In the genomic region with DNA sequence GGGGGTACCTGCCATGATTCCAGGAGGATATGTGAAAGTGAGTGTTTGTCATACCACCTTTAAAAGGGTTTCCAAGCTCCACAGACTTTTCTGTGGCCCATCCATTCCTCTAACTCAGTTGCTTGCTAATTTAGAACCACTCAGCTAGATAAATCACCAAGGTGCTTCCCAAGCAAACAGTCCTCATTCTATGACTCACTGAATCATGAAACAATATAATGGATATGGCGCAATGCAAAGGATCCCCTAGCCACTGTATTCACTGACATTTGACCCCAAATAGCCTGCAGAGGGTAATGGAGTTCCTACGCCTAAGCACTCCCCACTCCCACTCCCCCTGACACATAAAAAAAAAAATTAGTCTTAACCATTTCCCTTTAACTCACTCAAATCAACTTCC, we compare ENCODE assay signal across 20 mouse cellular contexts.
DNase-seq lines count a peak whose midpoint lies in the region; ATAC-seq lines count a peak whose summit lies in the region.
"Had no signal": no experiment of that assay in that cellular context is flagged by ENCODE, and none has a peak within 500 bp of the region (broad histone marks: within the 10 kb centered on the region; RNA-seq: fewer than 3 reads in every experiment).

No protein-coding gene starts in this region.

- H3K9ac ChIP-seq in heart, embryonic 11.5 days (ENCODE audit: low read depth, low read length) = no peak overlapping the region
- H3K9ac ChIP-seq in kidney, embryonic 15.5 days = no peak overlapping the region
- H3K9ac ChIP-seq: embryonic facial prominence, embryonic 12.5 days; forebrain, embryonic 13.5 days; forebrain, embryonic 15.5 days; forebrain, postnatal 0 days had no signal

- no peaks in the 10 kb centered on the region for H3K36me3 ChIP-seq in heart, embryonic 11.5 days (ENCODE audit: control insufficient read depth, insufficient read depth, low read length)
- H3K36me3 ChIP-seq in kidney, embryonic 15.5 days = no peaks in the 10 kb centered on the region
- H3K36me3 ChIP-seq: embryonic facial prominence, embryonic 10.5 days; embryonic facial prominence, embryonic 12.5 days; forebrain, embryonic 15.5 days had no signal

- no peak overlapping the region for H3K27ac ChIP-seq in heart, embryonic 11.5 days (ENCODE audit: low read depth, low read length)
- H3K27ac ChIP-seq in kidney, embryonic 15.5 days = no peak overlapping the region
- H3K27ac ChIP-seq: embryonic facial prominence, embryonic 10.5 days; embryonic facial prominence, embryonic 12.5 days; forebrain, embryonic 13.5 days; forebrain, embryonic 15.5 days had no signal

- no peak overlapping the region for H3K4me2 ChIP-seq in heart, embryonic 11.5 days
- H3K4me2 ChIP-seq in kidney, embryonic 15.5 days = no peak overlapping the region
- H3K4me2 ChIP-seq: embryonic facial prominence, embryonic 12.5 days; forebrain, embryonic 13.5 days; forebrain, embryonic 15.5 days had no signal

- no peaks in the 10 kb centered on the region for H3K4me1 ChIP-seq in heart, embryonic 11.5 days (ENCODE audit: control insufficient read depth, insufficient read depth, low read length)
- H3K4me1 ChIP-seq in kidney, embryonic 15.5 days = 0 out of 2 replicates have a peak, but pooled peaks cover 2% of the 10 kb centered on the region
- H3K4me1 ChIP-seq: embryonic facial prominence, embryonic 10.5 days; embryonic facial prominence, embryonic 12.5 days; forebrain, embryonic 13.5 days; forebrain, embryonic 15.5 days had no signal

- H3K4me3 ChIP-seq in heart, embryonic 11.5 days (ENCODE audit: low read depth, low read length) = no peak overlapping the region
- no peak overlapping the region for H3K4me3 ChIP-seq in kidney, embryonic 15.5 days (replicated peaks)
- H3K4me3 ChIP-seq: embryonic facial prominence, embryonic 10.5 days; embryonic facial prominence, embryonic 12.5 days; forebrain, embryonic 13.5 days; forebrain, embryonic 15.5 days had no signal

- no peaks in the 10 kb centered on the region for H3K27me3 ChIP-seq in heart, embryonic 11.5 days (ENCODE audit: control insufficient read depth, insufficient read depth, low read length)
- no peaks in the 10 kb centered on the region for H3K27me3 ChIP-seq in kidney, embryonic 15.5 days
- H3K27me3 ChIP-seq: embryonic facial prominence, embryonic 12.5 days; forebrain, embryonic 13.5 days; forebrain, embryonic 15.5 days had no signal

- ATAC-seq in heart, embryonic 11.5 days (replicated peaks; ENCODE audit: insufficient number of reproducible peaks, low FRiP score, low TSS enrichment) = no peak
- peak; percentile 67; the same call in 1 of the 2 replicates for ATAC-seq in kidney, embryonic 15.5 days (replicated peaks; ENCODE audit: low FRiP score)
- ATAC-seq in megakaryocyte progenitor cell, adult 5-6 weeks (replicated peaks; ENCODE audit: poor library complexity) = no peak
- ATAC-seq: activated CD4-positive, CD25-positive, alpha-beta regulatory T cell, adult 4 months; forebrain, embryonic 13.5 days; forebrain, embryonic 15.5 days; forebrain, postnatal 0 days had no signal

- DNase-seq in heart, adult 11 months = peak; percentile 57
- DNase-seq in kidney, adult 11 months = no peak
- DNase-seq: adrenal gland, adult 8-10 months; adrenal gland, postnatal 14 days; adrenal gland, postnatal 36 days; B cell, adult 2 months; cerebellum, adult 11-12 months; cerebellum, adult 2 months; cerebellum, adult 9-10 months; cerebellum, postnatal 10 days; cerebellum, postnatal 25 days; forebrain, postnatal 0 days had no signal

- WGBS in heart, embryonic 11.5 days (ENCODE audit: insufficient replicate concordance) = 75% methylated on average over 2 of the region's 2 CpGs
- 33% methylated on average over 2 of the region's 2 CpGs for WGBS in kidney, embryonic 15.5 days

- no peaks in the 10 kb centered on the region for H3K9me3 ChIP-seq in heart, embryonic 11.5 days (replicated peaks; ENCODE audit: control insufficient read depth, low read length)
- no peaks in the 10 kb centered on the region for H3K9me3 ChIP-seq in kidney, embryonic 15.5 days (replicated peaks)
- H3K9me3 ChIP-seq: embryonic facial prominence, embryonic 10.5 days; embryonic facial prominence, embryonic 12.5 days; forebrain, embryonic 13.5 days; forebrain, embryonic 15.5 days had no signal
